Mouse (Mus musculus) gastrocnemius, postnatal 14 days (tissue): ENCODE results near the gene Nutf2-ps1. TPM values are rescaled to one million over a fixed set of nuclear protein-coding genes. Genes with fewer than 3 reads are reported as not detected.

ENCODE experiments used
- DNase-seq: peaks from one replicate; pipeline ENCODE4 v3.0.0; 2021; ENCODE audit warnings: mixed read lengths
- intact Hi-C: fragments of 180-260 bp; cut with DNase I; formaldehyde crosslinking; loops from one replicate; pipeline ENCODE4 v1.15.1; 2025; ENCODE audit warnings: low total_unique reads
- total RNA-seq, 2 experiments: library from RNA; stranded (reverse); gene quantifications; 2 replicates each; pipeline ENCODE4 v1.2.3; 2021

The Nutf2-ps1 gene
- total RNA-seq, 2 experiments from 2014 or later: 74.8 to 76.8 TPM

GRCm38 (mm10) chr19:53572607-53573006 is 16.3 kb downstream of the Nutf2-ps1 start:
- intact Hi-C loops: no loop called here
- DNase-seq: no peak

- intact Hi-C loops: no loop called here
- no peak for DNase-seq
These were observed 17.1 kb downstream of the Nutf2-ps1 start for GRCm38 (mm10) chr19:53571501-53572428.

DNA sequence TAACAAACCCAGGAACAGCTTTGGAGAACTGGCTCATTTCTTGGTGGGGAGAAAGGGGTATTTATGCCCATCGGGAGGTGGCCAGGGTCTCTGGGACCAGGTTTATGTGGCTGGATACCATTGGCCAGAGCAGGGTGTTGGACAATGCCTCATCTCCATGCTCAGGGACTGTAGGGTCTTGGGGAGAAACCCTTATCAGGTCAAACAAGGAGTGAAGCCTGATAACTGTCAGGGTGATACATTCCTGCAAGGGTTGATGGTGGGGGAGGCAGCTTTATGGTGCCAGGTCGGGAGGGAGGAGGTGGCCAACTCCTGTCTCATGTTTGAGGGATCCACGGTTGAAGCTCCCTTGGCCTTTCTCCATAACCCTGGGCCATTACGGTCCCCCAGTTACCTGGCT is 17.8 kb downstream of the Nutf2-ps1 start:
- intact Hi-C loops: no loop called here
- no peak for DNase-seq

- intact Hi-C loops: no loop called here
- DNase-seq: no peak
These were observed 20.3 kb downstream of the Nutf2-ps1 start for GRCm38 (mm10) chr19:53568553-53568952.

- no peak for DNase-seq
- intact Hi-C loops: no loop called here
These were observed 21.0 kb downstream of the Nutf2-ps1 start for GRCm38 (mm10) chr19:53567864-53568263.

DNA sequence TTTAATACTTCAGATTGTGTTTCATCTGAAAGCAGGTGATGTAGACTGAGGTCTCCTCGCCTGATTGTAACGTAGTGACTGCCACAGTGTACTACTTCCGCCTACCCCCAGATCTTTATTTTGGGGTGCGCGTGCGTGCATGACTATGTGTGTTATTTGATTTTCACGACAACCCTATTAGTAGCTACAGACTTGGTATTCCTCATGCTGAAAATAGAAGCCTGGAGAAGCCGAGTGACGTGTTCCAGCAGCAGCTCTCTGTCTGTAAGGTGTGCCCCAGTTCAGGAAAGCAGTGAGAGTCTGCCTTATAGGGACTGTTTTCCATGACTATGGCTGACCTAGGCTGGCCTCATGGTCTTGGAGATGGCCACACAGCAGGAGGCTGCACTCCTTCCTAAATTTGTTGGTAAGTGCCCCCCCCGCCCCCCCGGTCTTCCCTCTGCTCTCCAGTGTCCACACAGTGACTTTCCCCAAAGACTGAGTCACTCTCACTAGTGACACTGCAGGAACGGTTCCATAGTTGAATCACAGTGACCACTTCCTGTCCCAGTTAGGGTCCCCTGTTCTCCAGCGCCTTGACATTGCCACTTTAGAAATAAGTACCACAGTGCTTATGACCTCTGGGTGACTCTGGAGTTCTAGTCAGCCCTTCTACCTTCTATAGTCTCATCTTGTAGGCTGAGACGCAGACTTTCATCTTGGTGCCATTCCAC is 23.1 kb downstream of the Nutf2-ps1 start:
- no peak for DNase-seq
- intact Hi-C loops: no loop called here

DNA sequence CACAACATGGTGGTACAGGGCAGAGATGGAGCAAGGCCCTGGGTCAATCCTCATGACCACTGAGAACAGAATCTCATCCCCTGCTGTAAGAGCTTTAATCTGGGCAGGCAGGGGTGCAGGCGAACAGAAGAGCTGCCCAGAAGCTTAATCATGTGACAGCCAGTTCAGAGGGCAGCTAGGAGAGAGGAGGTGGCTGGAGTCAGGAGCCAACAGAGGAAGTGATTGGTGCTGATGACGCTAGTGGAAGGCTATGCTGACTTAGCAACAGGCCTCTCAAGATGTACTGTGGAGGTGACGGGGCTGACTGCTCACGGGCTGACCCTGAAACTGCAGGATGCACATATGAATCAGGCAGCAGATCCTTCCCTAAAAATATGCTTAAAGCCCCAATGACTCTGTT is 24.7 kb downstream of the Nutf2-ps1 start:
- intact Hi-C loops: no loop called here
- DNase-seq: no peak

DNA sequence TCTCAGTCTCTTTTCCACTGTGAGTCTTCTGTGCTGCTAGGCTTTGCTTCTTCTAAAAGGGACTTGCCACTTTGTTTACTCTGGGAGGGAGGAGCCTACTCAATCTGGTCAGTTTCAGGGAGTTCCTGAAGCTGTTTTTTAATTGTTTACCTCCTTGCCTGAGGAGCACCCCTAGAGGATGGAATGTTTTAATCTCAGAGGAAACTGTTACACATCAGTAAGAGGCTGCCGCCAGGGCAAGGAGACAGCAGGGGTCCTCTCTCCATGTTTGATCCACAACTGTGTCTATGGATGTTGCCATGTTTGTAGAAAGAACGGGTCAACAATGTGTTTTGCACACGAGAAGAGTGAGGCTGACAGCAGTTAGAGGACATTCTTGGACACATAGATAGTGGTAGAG is 28.4 kb downstream of the Nutf2-ps1 start:
- intact Hi-C loops: no loop called here
- no peak for DNase-seq

GRCm38 (mm10) chr19:53557267-53557936 is 31.5 kb downstream of the Nutf2-ps1 start:
- peak; percentile 23 for DNase-seq
- intact Hi-C loops: no loop called here

GRCm38 (mm10) chr19:53556841-53557240 is 32.0 kb downstream of the Nutf2-ps1 start:
- intact Hi-C loops: no loop called here
- no peak for DNase-seq

GRCm38 (mm10) chr19:53554981-53555616 is 33.8 kb downstream of the Nutf2-ps1 start:
- no peak for DNase-seq
- intact Hi-C loops: no loop called here

DNA sequence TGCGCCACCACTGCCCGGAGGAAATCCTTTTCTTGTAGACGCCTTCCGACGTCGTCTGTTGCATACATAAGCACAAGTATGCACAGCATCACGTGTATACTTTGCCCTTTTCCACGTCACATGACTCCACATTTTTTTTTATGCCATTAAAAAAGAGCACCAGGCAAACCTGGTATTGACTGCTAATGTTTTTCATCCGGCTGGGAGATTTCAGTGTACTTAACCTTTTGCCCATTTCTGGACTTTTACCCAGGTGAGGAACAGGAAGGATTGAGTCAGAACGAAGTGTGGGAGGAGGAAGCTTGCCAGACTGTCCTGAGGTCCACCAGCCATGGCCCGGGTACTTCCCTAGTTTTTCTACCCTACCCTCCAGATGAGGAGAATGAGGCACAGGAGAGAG is 34.5 kb downstream of the Nutf2-ps1 start:
- DNase-seq: no peak
- intact Hi-C loops: no loop called here

DNA sequence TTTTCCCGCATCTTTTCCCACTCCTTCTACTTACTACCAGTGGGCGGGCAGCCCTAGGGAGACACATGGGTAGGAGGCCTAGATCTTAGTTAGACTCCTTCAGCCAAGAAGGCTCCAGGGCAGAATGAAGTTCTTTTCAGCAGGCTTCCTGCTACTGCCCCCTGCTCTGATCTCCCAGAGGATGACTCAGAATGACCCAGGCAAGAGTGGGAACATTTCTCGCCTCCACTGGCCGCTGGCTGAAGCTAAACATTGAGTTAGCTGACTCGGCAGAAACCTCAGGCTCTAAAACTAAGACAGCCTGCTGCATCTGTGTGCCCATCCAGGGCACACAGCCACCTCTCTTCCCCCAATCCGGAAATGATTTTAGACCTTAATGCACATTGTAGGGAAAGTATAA is 36.1 kb downstream of the Nutf2-ps1 start:
- intact Hi-C loops: no loop called here
- DNase-seq: no peak

GRCm38 (mm10) chr19:53552216-53552786 is 36.6 kb downstream of the Nutf2-ps1 start:
- intact Hi-C loops: no loop called here
- no peak for DNase-seq

GRCm38 (mm10) chr19:53550972-53551371 is 37.9 kb downstream of the Nutf2-ps1 start:
- no peak for DNase-seq
- intact Hi-C loops: no loop called here

GRCm38 (mm10) chr19:53547597-53547996 is 41.3 kb downstream of the Nutf2-ps1 start:
- intact Hi-C loops: no loop called here
- DNase-seq: no peak

DNA sequence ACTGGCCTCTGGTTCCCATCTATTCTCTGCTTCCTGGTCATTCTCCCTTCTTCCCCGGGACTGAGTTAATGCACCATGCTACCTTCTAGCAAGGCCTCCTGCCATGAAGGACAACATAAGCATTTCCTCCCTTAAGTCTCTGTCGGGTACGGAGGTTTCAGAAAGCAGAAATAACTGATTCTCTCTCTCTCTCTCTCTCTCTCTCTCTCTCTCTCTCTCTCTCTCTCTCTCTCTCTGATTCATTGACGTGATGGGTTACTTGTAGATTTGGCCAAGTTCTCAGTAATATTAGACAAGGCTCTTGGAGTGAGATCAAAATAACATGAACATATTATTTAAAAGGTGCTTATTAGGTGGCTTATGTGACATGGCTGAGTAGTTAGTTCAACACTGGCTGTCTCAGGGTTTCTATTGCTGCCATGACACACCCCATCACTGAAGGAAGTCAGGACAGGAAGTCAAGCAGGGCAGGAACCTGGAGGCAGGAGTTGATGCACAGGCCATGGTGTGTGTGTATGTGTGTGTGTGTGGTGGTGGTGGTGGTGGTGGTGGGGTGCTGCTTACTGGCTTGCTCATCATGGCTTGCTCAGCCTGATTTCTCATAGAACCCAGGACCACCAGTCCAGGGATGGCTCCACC is 43.8 kb downstream of the Nutf2-ps1 start:
- no peak for DNase-seq
- intact Hi-C loops: no loop called here

GRCm38 (mm10) chr19:53543602-53544001 is 45.3 kb downstream of the Nutf2-ps1 start:
- DNase-seq: no peak
- intact Hi-C loops: no loop called here

GRCm38 (mm10) chr19:53539296-53539695 is 49.6 kb downstream of the Nutf2-ps1 start:
- intact Hi-C loops: no loop called here
- DNase-seq: no peak
